ENCODE assay signal across 8 mouse cellular contexts in the genomic region with DNA sequence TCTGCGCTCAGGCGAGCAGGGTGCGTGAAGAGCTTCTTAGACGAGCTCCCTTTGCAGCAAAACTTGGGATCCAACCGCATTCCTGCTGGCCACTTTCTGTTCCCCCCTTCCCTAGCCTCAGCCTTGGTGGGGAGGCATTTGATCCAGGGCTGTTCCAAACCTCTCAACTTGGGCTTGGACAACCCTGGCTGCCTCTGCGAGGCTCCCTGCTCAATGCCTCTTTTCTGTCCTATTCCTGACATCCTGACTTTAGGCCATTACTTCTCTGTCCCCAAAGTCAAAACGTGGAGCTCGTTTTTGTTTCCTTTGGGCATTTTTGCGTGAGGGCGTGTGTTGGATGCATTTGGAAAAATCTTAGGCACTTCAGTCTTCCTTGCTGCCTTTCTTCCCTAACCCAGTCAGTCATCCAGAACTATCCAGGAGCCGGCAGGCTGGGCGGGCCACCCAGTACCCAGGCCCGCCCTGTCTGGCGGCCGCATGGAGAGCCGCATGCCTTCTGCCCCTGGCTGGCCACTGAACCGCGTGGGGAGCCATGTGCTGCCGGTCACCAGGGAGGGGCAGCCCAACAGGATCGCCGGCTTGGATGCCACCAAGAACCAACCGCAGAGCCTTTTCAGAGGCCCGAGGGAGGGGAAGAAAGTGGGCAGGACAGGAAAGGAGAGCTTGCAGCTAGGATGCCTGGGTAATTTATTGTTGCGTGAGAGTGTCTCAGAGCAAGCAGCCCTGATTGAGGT. TPM values are rescaled to one million over a fixed set of nuclear protein-coding genes. Genes with fewer than 3 reads are reported as not detected.
DNase-seq lines count a peak whose midpoint lies in the region; ATAC-seq and TF ChIP-seq lines count a peak whose summit lies in the region.

No protein-coding gene starts in this region.

- peak overlapping the region; percentile 45 for H3K4me2 ChIP-seq in forebrain, embryonic 13.5 days
- peak overlapping the region; percentile 49 for H3K4me2 ChIP-seq in heart, embryonic 15.5 days
- H3K4me2 ChIP-seq in liver, embryonic 12.5 days = peak overlapping the region; percentile 35
- H3K4me2 ChIP-seq in midbrain, postnatal 0 days (ENCODE audit: low read depth, low read length, poor library complexity, severe bottlenecking) = peak overlapping the region; percentile 32; the same call in 1 of the 2 replicates

- ATAC-seq in forebrain, embryonic 13.5 days = no peak
- ATAC-seq in heart, embryonic 15.5 days (replicated peaks; ENCODE audit: insufficient number of reproducible peaks, insufficient read depth, low FRiP score, low read depth) = peak; percentile 67; the same call in 1 of the 2 replicates
- no peak for ATAC-seq in liver, embryonic 12.5 days
- 0 out of 2 replicates have a peak, but pooled peaks have one; percentile 27 for ATAC-seq in midbrain, postnatal 0 days (ENCODE audit: low FRiP score)

- peak overlapping the region; percentile 28; the same call in 1 of the 2 replicates for H3K9ac ChIP-seq in forebrain, embryonic 13.5 days
- 0 out of 2 replicates have a peak overlapping the region, but pooled peaks have one; percentile 36 for H3K9ac ChIP-seq in heart, embryonic 15.5 days
- H3K9ac ChIP-seq in liver, embryonic 12.5 days = no peak overlapping the region
- H3K9ac ChIP-seq in midbrain, postnatal 0 days (replicated peaks; ENCODE audit: low read length, poor library complexity, severe bottlenecking) = no peak overlapping the region

- H3K36me3 ChIP-seq in spleen, adult 2 months (ENCODE audit: control insufficient read depth, insufficient read depth, low read length) = no peaks in the 10 kb centered on the region
- H3K36me3 ChIP-seq in forebrain, embryonic 13.5 days (ENCODE audit: poor library complexity, severe bottlenecking) = no peaks in the 10 kb centered on the region
- H3K36me3 ChIP-seq in heart, embryonic 15.5 days = no peaks in the 10 kb centered on the region
- no peaks in the 10 kb centered on the region for H3K36me3 ChIP-seq in liver, embryonic 12.5 days
- no peaks in the 10 kb centered on the region for H3K36me3 ChIP-seq in midbrain, postnatal 0 days (ENCODE audit: insufficient read depth, low read length)

- H3K4me1 ChIP-seq in spleen, adult 2 months (ENCODE audit: control insufficient read depth, insufficient read depth, insufficient read length) = peaks cover 28% of the 10 kb centered on the region
- no peaks in the 10 kb centered on the region for H3K4me1 ChIP-seq in forebrain, embryonic 13.5 days
- peaks cover 11% of the 10 kb centered on the region for H3K4me1 ChIP-seq in heart, embryonic 15.5 days (replicated peaks)
- peaks cover 13% of the 10 kb centered on the region for H3K4me1 ChIP-seq in liver, embryonic 12.5 days
- no peaks in the 10 kb centered on the region for H3K4me1 ChIP-seq in midbrain, postnatal 0 days (ENCODE audit: insufficient read depth, low read length)

- no peaks in the 10 kb centered on the region for H3K27me3 ChIP-seq in spleen, adult 2 months (ENCODE audit: control insufficient read depth, insufficient read depth, low read length)
- peaks cover 42% of the 10 kb centered on the region; the same call in 1 of the 2 replicates for H3K27me3 ChIP-seq in forebrain, embryonic 13.5 days
- peaks cover 4% of the 10 kb centered on the region; the same call in 1 of the 2 replicates for H3K27me3 ChIP-seq in heart, embryonic 15.5 days
- peaks cover 40% of the 10 kb centered on the region for H3K27me3 ChIP-seq in liver, embryonic 12.5 days (replicated peaks)
- H3K27me3 ChIP-seq in midbrain, postnatal 0 days (ENCODE audit: insufficient read depth, low read length) = peaks cover 12% of the 10 kb centered on the region; the same call in 1 of the 2 replicates

- H3K27ac ChIP-seq in spleen, adult 2 months (ENCODE audit: insufficient read depth, low read length) = peak overlapping the region; percentile 29; the same call in 1 of the 2 replicates
- H3K27ac ChIP-seq in forebrain, embryonic 13.5 days = no peak overlapping the region
- H3K27ac ChIP-seq in heart, embryonic 15.5 days = no peak overlapping the region
- H3K27ac ChIP-seq in liver, embryonic 12.5 days = no peak overlapping the region
- H3K27ac ChIP-seq in midbrain, postnatal 0 days (ENCODE audit: low read depth, low read length) = no peak overlapping the region

- H3K9me3 ChIP-seq in forebrain, embryonic 13.5 days (replicated peaks) = no peaks in the 10 kb centered on the region
- H3K9me3 ChIP-seq in heart, embryonic 15.5 days (replicated peaks) = no peaks in the 10 kb centered on the region
- no peaks in the 10 kb centered on the region for H3K9me3 ChIP-seq in liver, embryonic 12.5 days (replicated peaks)
- H3K9me3 ChIP-seq in midbrain, postnatal 0 days (ENCODE audit: low read length) = no peaks in the 10 kb centered on the region

- 56% methylated on average over 24 of the region's 24 CpGs for WGBS in spleen, adult 2 months
- WGBS in forebrain, embryonic 13.5 days = 28% methylated on average over 21 of the region's 24 CpGs
- WGBS in heart, embryonic 15.5 days = 33% methylated on average over 24 of the region's 24 CpGs
- WGBS in liver, embryonic 12.5 days (ENCODE audit: insufficient replicate concordance) = 39% methylated on average over 24 of the region's 24 CpGs
- WGBS in midbrain, postnatal 0 days = 34% methylated on average over 23 of the region's 24 CpGs

- TF ChIP-seq CTCF in spleen, adult 2 months (IDR thresholded peaks at IDR 0.05; ENCODE audit: extremely low read depth, insufficient read depth, insufficient read length, insufficient replicate concordance) = no peak
- no peak for TF ChIP-seq CTCF in midbrain, postnatal 0 days (IDR thresholded peaks at IDR 0.05)

- H3K4me3 ChIP-seq in spleen, adult 2 months (ENCODE audit: extremely low read depth, insufficient read depth, insufficient read length) = no peak overlapping the region; the same call in 1 of the 2 replicates
- H3K4me3 ChIP-seq in forebrain, embryonic 13.5 days = no peak overlapping the region
- H3K4me3 ChIP-seq in heart, embryonic 15.5 days = peak overlapping the region; percentile 24
- no peak overlapping the region for H3K4me3 ChIP-seq in liver, embryonic 12.5 days
- H3K4me3 ChIP-seq in midbrain, postnatal 0 days (ENCODE audit: low read depth, low read length) = peak overlapping the region; percentile 14; the same call in 1 of the 2 replicates

- no peak for TF ChIP-seq POLR2A in spleen, adult 2 months (IDR thresholded peaks at IDR 0.05; ENCODE audit: low read depth, low read length)

- peak in 1 of 2 experiments; percentile 11 for DNase-seq in spleen, adult 2 months (ENCODE audit: low read depth in 1 of 2, low spot score in 2 of 2)
- DNase-seq in spleen, adult 12 weeks (ENCODE audit: low spot score) = no peak
- peak; percentile 80 for DNase-seq in kidney, postnatal 10 days
- DNase-seq in midbrain, postnatal 0 days (ENCODE audit: low spot score) = peak; percentile 31
- peak; percentile 33 for DNase-seq in testis, postnatal 14 days (ENCODE audit: low spot score)

RNA-seq across cellular contexts. Expression of a gene that starts 54.5 kb away (rescaled TPM):
- polyA plus RNA-seq in spleen, adult 2 months (2012; rRNA removed) = 5.5 and 6.2 TPM in 2 replicates
- 66.1 and 71.9 TPM in 2 replicates for polyA plus RNA-seq in forebrain, embryonic 13.5 days (2015; fragmentation: Nextera tagmentation; extraction: Ambion mirVana)
- polyA plus RNA-seq in heart, embryonic 15.5 days (2015; fragmentation: Nextera tagmentation; extraction: Ambion mirVana) = 44.7 and 49.1 TPM in 2 replicates
- 57.6 and 61.0 TPM in 2 replicates for polyA plus RNA-seq in liver, embryonic 12.5 days (2016; fragmentation: Nextera tagmentation; extraction: Ambion mirVana)
- total RNA-seq in midbrain, postnatal 0 days (2014; rRNA removed) = 52.5 and 57.8 TPM in 2 replicates
- 91.3 and 94.8 TPM in 2 replicates for polyA plus RNA-seq in midbrain, postnatal 0 days (2015; fragmentation: Nextera tagmentation; extraction: Ambion mirVana)

Comparison
In these comparisons a context has a peak if more than half of its experiments do, and no peak if none do; other contexts are left out.
1. H3K4me3 ChIP-seq: peak in heart, embryonic 15.5 days (single experiment) and midbrain, postnatal 0 days (single experiment); none in spleen, adult 2 months (single experiment), forebrain, embryonic 13.5 days (single experiment) and liver, embryonic 12.5 days (single experiment).
2. ATAC-seq: peak in heart, embryonic 15.5 days (single experiment) and midbrain, postnatal 0 days (single experiment); none in forebrain, embryonic 13.5 days (single experiment) and liver, embryonic 12.5 days (single experiment).
3. H3K9ac ChIP-seq: peak in forebrain, embryonic 13.5 days (single experiment) and heart, embryonic 15.5 days (single experiment); none in liver, embryonic 12.5 days (single experiment) and midbrain, postnatal 0 days (single experiment).
4. Peak in every context shown above with its lines, with median percentiles within 50 percentile points of each other: H3K4me2 ChIP-seq.